Mouse (Mus musculus) CH12.LX (cell line): ENCODE measurements around the gene Pakap.

Source experiments
- CTCF ChIP-seq, 2 experiments: IDR thresholded peaks in 1 of 2; conservative IDR thresholded peaks in 1 of 2; 2 replicates each; pipeline ENCODE4 v1.5.1; 2011 to 2012; ENCODE audit warnings: low read depth in 2 of 2, low read length in 2 of 2, improper control_type of control experiment in 1 of 2, inconsistent platforms in 1 of 2, mild to moderate bottlenecking in 1 of 2, moderate library complexity in 1 of 2
- HCFC1 ChIP-seq: IDR thresholded peaks from 2 replicates; pipeline ENCODE4 v1.6.1; 2012; ENCODE audit warnings: low read depth, mild to moderate bottlenecking, inconsistent platforms, low read length, improper control_type of control experiment
- KAT2A ChIP-seq: IDR thresholded peaks from 2 replicates; pipeline ENCODE4 v1.6.1; 2012; ENCODE audit warnings: low read length, improper control_type of control experiment, inconsistent platforms; ENCODE audit not compliant: insufficient replicate concordance
- MYC ChIP-seq: IDR thresholded peaks from 2 replicates; pipeline ENCODE4 v1.6.1; 2011; ENCODE audit warnings: low read depth, mild to moderate bottlenecking, improper control_type of control experiment, low read length

GRCm38 (mm10) chr4:57856673-57857072 is 288.7 kb downstream of the Pakap start:
- TF ChIP-seq CTCF (conservative IDR thresholded peaks at IDR 0.05 in 1 of 2, IDR thresholded peaks at IDR 0.05 in 1 of 2; ENCODE audit: low read depth in 2 of 2, low read length in 2 of 2) (no peak), KAT2A (no peak), MYC (no peak), HCFC1 (no peak)
